ENCODE assay signal across 32 mouse cellular contexts in the genomic region with DNA sequence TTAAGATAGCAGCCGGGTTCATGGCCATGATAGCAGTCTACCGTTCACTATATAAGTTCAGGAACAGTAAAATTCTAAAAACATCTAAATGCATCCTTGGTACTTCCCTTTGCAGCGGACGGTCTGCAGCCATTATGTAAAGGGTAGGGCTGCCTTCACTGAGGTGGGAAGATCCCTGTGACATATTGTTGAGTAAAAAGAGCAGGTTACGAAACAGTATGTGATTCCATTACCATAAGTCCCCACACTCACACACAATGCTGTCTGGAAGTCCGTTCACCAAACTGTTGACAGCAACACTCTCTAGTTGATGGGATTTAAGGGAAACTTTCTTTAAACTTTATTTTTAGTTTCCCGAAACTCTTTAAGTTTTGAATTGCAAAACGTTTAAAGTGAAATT. TPM values are rescaled to one million over a fixed set of nuclear protein-coding genes. Genes with fewer than 3 reads are reported as not detected.
"Had no signal": no experiment of that assay in that cellular context is flagged by ENCODE, and none has a peak within 500 bp of the region (broad histone marks: within the 10 kb centered on the region; RNA-seq: fewer than 3 reads in every experiment).

No protein-coding gene starts in this region.

- H3K4me2 ChIP-seq: heart, embryonic 11.5 days; heart, embryonic 13.5 days; heart, embryonic 15.5 days; hindbrain, embryonic 13.5 days; hindbrain, embryonic 15.5 days; kidney, embryonic 15.5 days; limb, embryonic 13.5 days; limb, embryonic 15.5 days; liver, embryonic 12.5 days had no signal

- H3K4me3 ChIP-seq: heart, adult 2 months; heart, embryonic 13.5 days; heart, embryonic 15.5 days; hindbrain, embryonic 13.5 days; hindbrain, embryonic 15.5 days; kidney, embryonic 15.5 days; limb, embryonic 13.5 days; limb, embryonic 15.5 days; liver, embryonic 12.5 days had no signal

- H3K9me3 ChIP-seq: heart, embryonic 13.5 days; heart, embryonic 15.5 days; hindbrain, embryonic 13.5 days; hindbrain, embryonic 15.5 days; kidney, embryonic 15.5 days; limb, embryonic 15.5 days had no signal

- H3K36me3 ChIP-seq: heart, embryonic 13.5 days; heart, embryonic 15.5 days; hindbrain, embryonic 13.5 days; hindbrain, embryonic 15.5 days; kidney, embryonic 15.5 days; limb, embryonic 13.5 days; limb, embryonic 15.5 days; liver, embryonic 12.5 days had no signal

- H3K27ac ChIP-seq: heart, adult 2 months; heart, embryonic 13.5 days; heart, embryonic 15.5 days; hindbrain, embryonic 13.5 days; hindbrain, embryonic 15.5 days; hindbrain, postnatal 0 days; kidney, embryonic 15.5 days; kidney, postnatal 0 days; limb, embryonic 13.5 days; limb, embryonic 15.5 days; liver, embryonic 12.5 days; liver, embryonic 14.5 days had no signal

- ATAC-seq: hindbrain, postnatal 0 days; intestine, embryonic 16.5 days; liver, embryonic 12.5 days had no signal

- H3K27me3 ChIP-seq: hindbrain, embryonic 15.5 days; kidney, embryonic 15.5 days; limb, embryonic 15.5 days had no signal

- DNase-seq: gastrocnemius, postnatal 14 days; gastrocnemius, postnatal 36 days; heart, adult 11 months; heart, adult 2 months; heart, postnatal 36 days; kidney, adult 11 months; kidney, adult 2 months; kidney, adult 9 months; kidney, postnatal 14 days; kidney, postnatal 36 days; layer of hippocampus, adult 9-11 months; layer of hippocampus, postnatal 36 days; left cerebral cortex, postnatal 4 days had no signal

- H3K9ac ChIP-seq: heart, embryonic 13.5 days; heart, embryonic 15.5 days; hindbrain, embryonic 13.5 days; hindbrain, embryonic 15.5 days; kidney, embryonic 15.5 days; limb, embryonic 13.5 days; limb, embryonic 15.5 days; liver, embryonic 12.5 days; liver, embryonic 14.5 days had no signal

RNA-seq across cellular contexts. Expression of a gene that starts 24.6 kb away (rescaled TPM):
- total RNA-seq: gastrocnemius, adult 18-20 months; gastrocnemius, adult 8-10 months; gastrocnemius, postnatal 36 days; heart, adult 2 months; heart, postnatal 36 days; hematopoietic stem cell, adult 5-6 weeks; liver, adult 2 months had no signal
- polyA plus RNA-seq: heart, embryonic 11.5 days; heart, postnatal 0 days; hindbrain, embryonic 11.5 days; liver, adult 2 months had no signal

RNA-seq across cellular contexts. Expression of a gene that starts 30.4 kb away (rescaled TPM):
- total RNA-seq: hematopoietic stem cell, adult 5-6 weeks had no signal
- polyA plus RNA-seq: heart, embryonic 11.5 days had no signal
